Mouse (Mus musculus) layer of hippocampus, postnatal 10 days (tissue): Measurements from ENCODE around the gene Mx1. TPM values are rescaled to one million over a fixed set of nuclear protein-coding genes. Genes with fewer than 3 reads are reported as not detected.

Experiments
- DNase-seq, 2 experiments: peaks; one replicate each; pipeline ENCODE4 v3.0.0; 2021; ENCODE audit warnings: low spot score in 2 of 2
- total RNA-seq, 2 experiments: library from RNA; stranded (reverse); gene quantifications; 2 replicates each; pipeline ENCODE4 v1.2.3; 2021

Gene Mx1
- total RNA-seq, 2 experiments from 2014 or later, result 1.2 to 1.4 TPM

DNA sequence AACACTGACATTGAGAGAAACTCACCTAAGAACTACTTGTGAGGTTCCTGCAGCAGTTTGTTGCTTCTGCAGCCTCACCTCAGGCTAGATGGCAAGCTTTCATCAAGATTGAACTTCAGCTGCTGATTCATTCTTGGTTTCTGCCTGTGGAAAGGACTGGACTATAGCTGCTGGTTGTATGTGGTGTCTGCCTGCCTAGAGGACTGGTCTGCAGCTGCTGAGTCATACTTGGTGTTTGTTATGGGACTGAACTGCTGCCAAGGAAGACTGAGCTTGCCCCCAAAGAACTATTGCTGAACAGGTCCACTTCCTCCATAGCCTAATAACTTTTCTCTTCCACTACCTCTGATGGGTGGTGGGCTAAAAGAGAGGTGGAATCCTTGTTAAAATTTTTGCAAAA lies 15.3 kb downstream of the Mx1 start:
- DNase-seq, result no peak

DNA sequence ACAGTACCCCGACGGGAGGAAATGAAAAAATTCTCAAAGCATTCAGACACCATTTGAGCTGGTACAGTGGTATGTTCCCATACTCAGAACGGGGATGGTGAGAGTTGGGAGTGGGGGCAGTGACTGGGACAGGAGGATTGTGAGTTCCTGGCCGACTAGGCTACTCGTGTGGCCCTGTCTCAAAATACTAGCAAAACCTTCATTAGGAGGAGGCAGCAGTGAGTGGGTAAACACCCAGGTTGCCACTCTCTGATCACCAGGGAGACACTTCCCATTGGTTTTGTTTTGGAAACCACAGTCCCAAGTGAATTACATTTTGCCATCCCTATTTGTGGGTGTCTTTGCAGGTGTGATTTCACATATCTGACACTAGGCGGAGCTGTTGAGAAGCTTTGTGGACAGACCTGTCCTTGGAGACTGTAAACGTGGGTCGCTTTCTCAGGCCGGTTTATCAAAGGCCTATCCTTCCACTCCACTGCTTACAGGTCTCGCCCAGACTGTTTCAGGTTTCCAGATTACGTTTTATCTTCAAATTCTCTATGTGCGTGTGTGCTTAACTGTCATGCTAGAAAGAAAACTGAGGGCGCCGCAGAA lies 18.9 kb downstream of the Mx1 start:
- DNase-seq, result peak in 1 of 2 experiments; percentile 34

DNA sequence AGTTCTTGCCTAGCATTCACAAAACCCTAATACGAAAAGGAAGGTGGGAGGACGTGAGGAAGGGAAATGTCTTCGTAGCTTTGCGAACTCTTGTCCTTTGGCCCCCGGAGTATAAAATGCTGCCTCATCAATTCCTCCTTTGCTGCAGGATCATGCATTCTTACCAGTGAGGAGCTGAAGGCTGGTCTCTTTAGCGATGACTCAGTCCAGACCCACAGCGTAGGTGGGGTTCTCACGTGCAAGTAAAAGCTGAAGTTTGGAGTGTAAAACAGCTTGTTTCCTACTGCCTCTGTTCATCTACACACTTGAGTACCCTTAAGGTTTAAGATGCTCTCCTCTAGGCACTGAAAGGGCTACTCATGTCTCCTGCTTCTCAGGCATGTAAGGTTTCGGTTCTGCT lies 20.7 kb downstream of the Mx1 start:
- DNase-seq, result no peak

DNA sequence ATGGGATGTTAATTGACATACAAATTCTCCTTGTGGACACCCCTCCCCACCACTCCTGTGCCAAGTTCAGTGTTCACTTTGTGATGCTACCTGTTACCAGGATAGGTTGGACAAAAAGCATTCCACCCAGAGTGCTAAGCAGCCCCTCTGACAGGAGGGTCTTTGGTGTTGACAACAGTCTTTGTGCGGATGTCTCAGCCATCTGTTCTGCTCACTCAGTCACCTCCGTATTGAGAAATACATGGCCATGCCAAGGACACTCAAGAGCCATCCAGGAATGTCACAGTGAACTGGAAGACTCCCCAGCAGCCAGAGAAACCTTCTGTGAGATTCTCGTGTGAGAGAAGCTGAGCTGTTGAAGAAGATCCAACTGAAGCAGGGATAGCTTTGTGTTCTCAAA lies 24.5 kb downstream of the Mx1 start:
- no peak for DNase-seq

DNA sequence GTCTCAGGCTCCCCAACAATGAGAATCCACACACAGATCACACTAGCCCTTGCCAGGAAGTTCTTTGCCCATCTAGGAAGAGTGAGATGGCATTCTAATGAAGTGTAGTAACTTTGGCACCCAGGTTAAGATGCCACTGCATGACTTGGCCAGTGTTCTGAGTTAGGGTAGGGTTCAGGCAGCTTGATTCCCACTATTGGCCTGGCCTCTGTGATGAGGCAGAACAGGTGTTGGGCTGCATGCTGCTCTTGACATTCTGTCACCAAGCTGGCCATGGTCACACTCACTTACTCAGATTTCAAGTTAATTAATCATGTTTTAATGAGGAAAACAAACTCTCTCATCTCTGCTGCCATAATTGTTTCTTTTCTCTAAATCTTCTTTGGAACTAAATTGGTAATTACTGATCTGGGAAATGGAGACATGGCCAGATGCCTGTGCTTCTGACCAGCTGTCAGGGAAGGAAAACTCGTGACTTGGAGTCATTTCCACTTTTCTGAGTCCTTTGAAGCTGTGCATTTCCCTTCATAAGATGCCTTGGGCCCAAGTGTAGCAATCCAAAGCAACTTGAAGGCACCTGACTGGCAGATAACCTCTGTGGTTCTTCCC lies 25.2 kb downstream of the Mx1 start:
- DNase-seq, result peak in 1 of 2 experiments; percentile 15

DNA sequence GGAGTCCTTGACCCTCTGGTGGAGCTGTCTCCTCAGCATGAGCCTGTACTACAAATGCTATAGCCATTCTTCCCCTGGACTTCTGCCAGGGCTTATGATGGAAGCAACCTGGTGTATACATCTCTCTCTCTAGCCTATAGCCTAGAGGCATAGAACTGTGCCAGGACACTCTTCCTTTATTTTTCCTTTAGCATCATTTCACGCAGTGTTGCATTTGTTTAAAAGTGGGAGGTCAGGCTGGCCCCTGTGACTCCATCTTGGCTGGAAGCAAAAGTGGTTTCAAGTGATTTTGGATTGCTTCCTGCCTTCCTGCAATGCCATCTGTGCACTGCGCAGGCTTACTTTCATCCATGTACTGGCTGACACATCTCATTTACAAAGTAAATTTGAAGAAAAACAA lies 28.5 kb downstream of the Mx1 start:
- no peak for DNase-seq

DNA sequence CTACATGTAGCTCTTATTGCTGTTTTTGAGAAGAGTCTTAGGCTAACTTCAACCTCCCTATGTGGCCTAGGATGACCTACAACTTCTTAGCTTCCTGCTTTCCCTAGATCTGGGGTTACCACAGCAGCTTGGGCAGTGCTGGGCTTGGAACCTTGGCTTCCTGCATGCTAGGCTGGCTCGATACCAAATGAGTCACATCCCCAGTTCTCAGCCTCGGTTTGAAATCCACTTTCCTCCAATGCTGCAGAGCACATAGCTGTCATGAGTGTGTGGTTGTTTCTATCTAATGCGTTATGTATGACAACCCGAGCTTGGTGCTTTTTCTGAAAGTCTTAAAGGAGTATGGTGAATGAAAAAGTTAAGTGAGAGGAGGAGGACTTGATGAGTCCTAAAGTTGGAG lies 31.4 kb downstream of the Mx1 start:
- no peak for DNase-seq

DNA sequence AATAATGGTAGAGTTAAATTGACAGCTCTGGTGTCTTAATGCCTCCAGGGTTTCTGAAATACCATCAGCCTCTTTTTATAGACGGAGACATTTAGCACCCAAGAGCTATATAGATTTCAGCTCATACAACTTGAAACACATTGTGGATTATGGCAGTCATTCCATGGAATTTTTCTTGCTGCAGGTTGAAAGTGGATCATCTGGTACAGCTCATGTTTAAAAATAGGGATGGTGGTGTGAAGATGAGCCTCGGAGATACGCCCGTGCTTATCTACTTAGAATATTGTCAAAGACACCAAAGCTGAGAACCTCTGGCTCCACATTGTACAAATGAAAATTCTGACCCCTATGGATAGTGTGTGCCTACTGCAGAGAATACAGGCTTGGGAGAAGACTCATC lies 32.6 kb downstream of the Mx1 start:
- DNase-seq, result no peak

DNA sequence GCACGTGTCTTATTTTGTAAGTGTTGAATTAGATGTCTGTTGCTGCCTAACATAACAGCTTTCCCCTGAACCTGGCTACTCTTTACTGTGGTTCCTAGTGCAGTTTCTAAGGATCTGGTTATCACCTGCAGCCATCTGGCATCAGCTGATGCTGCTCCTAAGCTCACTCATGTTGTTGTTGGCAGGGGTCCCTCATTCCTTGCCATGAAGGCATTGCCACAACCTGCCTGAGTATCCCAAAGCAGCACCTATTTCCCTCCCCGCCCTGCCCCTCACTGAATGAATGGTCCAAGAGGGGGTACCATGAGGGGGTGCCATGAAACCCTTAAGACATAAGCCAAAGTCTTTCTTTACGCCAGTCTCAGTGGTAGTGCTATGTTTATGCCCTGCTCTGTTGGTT lies 34.7 kb downstream of the Mx1 start:
- DNase-seq, result no peak

DNA sequence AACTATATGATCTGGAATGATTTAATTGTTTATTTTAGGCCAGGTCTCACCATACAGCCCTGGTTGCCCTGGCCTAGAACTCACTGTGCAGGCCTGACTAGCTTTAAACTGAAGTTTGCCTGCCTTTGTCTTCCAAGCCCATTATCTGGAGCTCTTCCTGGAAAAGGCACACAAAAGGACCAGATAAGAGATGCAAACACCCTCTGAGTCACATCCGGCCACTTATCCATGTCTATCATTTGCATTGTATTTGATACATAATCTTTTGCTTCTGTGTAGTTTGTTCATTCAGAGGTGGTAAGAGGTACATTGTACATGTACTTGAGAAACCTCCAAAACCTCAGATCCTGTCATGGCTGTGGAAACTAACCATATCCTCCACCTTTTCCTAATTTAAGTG lies 39.1 kb downstream of the Mx1 start:
- no peak for DNase-seq

DNA sequence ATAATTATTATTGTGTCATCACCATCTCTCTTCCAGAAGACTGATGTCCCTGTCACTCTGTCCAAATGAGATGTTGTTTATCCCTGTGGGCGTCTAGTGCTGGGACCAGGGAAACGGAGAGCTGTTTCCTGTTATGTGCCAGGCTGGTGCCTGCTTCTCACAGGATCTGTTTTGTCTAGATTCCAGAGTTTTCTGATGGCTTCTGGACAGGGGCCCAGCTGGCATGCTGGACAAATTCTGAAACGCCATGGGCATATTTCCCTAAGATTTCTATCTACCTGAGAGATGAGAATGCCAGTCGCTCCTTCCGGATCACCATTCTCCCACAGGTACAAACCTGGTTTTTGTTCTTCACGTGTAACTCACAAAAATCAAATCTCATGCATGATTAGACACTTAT lies 41.0 kb downstream of the Mx1 start:
- DNase-seq, result no peak

DNA sequence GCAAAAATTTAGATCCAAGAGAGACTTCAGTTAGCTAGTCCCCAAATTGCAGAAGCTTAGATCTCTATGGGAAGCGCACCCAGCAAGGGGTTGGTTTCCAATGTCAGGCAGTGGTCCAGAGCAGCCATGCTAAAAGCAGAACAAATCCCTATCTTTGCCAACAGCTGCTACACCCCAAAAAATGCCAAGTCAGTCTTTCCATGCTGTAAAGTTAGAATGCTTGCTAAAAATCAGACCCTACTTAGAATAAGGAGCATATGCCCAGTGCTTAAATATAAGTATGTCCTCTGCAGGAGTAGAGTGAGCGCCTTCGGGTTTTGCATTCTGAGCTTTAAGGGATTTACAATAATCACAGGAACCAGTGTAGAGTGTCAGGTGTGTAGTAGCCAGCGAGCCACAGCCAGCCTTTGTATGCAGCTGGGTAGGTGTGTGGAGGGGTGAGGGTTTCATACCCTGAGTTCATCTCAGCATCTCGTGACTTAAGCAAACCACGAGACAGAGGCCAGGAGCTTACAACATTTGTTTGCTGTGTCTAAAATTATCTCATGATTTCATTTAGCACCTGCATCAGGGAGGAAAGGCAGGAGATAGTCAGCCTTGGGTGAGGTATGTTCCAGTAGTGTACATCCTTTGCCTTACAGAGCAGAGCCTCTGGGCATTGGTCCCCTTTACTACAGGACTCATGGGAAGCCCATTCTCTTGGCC lies 43.8 kb downstream of the Mx1 start:
- no peak for DNase-seq

DNA sequence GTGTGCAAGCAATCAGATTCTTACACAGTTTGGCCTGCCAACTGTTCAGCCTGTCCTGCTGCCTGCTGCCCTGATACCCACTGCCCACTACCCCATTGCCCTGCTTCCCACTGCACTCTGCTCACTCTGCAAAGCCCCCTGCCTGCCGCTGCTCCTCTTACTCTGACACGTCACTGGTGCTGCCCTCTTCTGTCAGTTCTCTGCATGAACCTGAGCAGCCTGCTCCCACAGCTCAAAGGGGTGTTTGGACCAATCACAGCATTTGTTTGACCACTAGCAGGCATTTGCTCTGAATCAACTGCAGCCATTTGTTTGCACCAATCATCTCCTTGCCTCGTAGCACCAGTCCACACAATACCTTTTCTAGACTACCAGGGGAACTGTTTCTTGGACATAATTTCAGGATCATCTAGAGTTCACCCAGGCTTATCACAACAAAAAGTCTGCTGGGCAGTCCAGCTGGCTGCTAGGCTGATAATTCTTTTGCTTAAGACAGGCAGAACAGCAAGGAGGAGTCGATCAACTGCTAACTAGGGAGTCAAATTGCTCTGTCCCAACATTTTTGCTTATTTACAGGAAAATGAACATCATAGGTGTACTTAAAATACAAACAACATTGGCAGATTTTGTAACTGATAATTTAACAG lies 44.7 kb downstream of the Mx1 start:
- DNase-seq, result peak; percentile 65 to 73

DNA sequence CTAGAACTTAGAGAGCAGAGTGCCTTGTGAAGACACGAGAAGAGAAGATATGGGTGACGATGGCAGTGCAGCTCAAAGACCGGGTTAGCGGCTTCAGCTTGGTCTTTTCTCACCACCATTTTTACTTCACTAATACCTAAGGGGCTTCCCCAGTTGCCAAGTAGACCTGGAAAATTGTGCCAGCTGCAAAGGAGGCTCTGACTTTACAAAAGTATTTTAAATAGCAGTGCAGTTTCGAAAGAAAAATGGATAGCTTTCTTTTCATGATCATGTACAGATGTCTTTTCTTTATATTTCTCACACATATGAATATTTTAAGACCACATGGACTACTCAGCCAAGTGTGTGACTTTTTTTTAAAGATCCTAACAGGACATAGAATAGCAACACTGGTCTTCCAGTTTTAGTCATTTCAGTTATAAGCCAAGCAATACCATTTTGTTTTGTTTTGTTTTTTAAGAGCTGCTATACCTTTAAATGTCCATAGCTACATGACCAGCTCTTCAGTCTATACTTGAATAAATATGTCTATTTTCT lies 57.2 kb downstream of the Mx1 start:
- DNase-seq, result no peak

DNA sequence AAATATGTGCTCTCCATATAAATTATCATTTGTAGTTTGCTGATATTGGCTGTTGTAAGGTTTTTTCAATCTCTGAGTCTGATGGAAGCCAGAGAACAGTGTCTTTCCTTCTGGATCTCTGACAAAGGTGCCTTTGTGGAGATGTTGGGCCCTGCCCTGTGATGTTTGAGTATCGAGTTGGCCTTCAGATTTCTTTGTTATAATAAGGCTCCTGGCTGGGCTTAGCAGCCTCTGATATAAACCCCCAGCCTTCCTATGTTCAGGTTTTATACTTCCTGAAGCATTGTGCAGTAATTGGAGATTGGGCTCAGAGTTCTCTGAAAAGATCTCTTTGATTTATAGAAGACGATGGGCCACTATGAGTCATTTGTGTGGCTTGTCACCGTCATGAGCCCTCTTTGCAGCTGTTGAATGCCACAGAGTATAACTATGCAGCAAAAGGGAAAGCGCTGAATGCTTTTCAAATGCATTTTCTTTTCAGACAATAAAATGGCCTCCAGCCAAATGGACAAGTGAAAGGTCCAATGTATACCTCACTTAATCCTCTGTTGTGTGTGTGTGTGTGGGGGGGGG lies 60.4 kb downstream of the Mx1 start:
- no peak for DNase-seq

DNA sequence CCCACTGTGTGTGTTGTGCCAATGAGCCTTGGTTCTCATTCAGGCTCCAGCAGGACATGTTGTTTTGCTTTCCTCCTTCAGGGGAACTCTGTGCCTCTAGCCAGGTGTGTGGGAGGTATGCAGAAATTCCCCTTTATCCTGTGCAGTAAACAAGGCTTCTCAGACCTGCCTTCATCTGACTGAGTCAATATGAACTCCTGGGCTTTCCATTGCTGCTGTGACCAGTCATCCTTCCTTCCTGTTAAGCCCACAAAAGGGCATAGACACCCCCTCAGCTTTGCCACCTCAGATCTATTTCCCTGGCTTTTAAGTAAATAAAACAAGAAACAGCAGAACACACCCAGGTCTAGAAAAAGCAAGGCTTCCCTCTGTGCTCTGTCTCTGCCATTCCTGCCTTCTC lies 61.0 kb downstream of the Mx1 start:
- no peak for DNase-seq

DNA sequence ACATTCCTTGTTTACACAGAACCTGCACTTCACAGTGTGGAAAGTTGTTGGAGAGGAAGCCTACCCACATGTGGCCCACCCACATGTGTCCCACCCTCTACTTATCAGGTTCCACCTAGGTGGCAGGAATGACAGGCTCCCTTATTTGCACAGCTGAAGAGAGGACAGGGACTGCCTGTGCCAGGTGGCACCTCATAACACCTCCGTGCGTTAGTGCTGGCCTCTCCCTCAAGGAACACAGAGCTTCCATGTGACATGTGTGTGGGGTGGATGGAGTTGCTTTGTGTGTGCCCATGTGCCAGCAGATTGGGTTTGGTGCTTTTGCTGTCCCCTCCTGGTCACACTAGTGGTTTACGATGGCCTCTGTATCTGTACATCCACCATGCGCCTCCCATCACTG lies 62.7 kb downstream of the Mx1 start:
- no peak for DNase-seq

DNA sequence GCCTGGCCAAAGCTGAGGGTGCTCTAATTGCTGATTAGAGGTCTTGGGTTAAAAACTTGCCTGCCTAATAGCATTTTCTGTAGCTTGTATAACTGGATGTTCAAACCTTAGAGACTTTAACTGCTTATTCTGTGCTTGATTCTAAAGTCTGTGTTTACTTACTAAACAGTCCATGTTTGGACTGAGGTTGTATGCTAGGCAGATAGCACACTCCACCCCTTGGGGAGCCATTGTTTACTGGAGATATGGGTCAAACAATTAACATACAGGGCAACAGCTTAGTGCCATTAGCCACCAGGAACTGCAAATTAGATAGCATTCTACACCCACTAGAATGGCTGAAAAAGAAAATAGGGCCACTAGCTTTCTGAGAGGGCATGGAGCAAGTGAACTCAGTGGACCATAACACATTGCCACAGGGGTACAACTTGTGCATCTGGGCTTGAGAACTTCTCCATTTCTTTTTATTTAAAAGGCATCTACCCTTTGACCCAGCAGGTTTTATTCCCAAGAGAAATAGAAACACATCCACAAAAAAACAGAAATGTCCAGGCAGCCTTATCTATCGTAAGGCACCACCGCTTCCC lies 64.7 kb downstream of the Mx1 start:
- DNase-seq, result no peak
